Mouse (Mus musculus): ENCODE measurements around the gene Tbc1d17.

DNA sequence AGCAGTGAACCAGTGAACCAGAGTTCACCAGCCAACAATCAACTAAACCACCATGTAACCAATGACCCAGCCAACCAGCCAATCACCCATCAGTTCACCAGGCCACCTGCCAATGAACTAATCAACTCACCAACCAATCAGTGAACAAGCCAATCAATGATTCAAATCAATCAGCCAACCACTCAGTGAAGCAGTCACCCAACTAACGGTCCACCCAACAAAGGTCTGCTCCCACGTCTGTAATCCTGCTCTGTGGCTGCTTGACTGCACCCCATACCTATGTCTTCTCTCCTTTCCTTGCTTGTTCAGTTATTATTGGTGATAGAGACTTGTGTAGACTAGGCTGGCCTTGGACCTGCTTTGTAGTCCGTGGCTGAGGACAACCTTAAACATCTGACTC is 34.9 kb downstream of the Tbc1d17 start:
- TF ChIP-seq POLR2A (IDR thresholded peaks at IDR 0.05; ENCODE audit: insufficient read depth, low read length) (no peak), CTCF (IDR thresholded peaks at IDR 0.05; ENCODE audit: low read depth, low read length) (no peak)
